Mouse (Mus musculus): ENCODE results near the gene Irf5. TPM values are rescaled to one million over a fixed set of nuclear protein-coding genes. Genes with fewer than 3 reads are reported as not detected.
"Not testable (repeated sequence)": the region's sequence is repeated elsewhere in the genome, so short reads cannot be mapped to it uniquely, and the experiment has no call there.

The Irf5 gene
- total RNA-seq, 1 experiment from 2014 or later = 19.3 TPM

GRCm38 (mm10) chr6:29557112-29557511, 30.7 kb downstream of the Irf5 start:
- no peak for ATAC-seq (replicated peaks in 1 of 2; ENCODE audit: insufficient read depth in 1 of 2, low FRiP score in 2 of 2, low TSS enrichment in 1 of 2, low read depth in 1 of 2, poor library complexity in 2 of 2, severe bottlenecking in 2 of 2)

GRCm38 (mm10) chr6:29576388-29576787, 50.0 kb downstream of the Irf5 start:
- ATAC-seq (replicated peaks in 1 of 2; ENCODE audit: insufficient read depth in 1 of 2, low FRiP score in 2 of 2, low TSS enrichment in 1 of 2, low read depth in 1 of 2, poor library complexity in 2 of 2, severe bottlenecking in 2 of 2) = not testable (repeated sequence)

DNA sequence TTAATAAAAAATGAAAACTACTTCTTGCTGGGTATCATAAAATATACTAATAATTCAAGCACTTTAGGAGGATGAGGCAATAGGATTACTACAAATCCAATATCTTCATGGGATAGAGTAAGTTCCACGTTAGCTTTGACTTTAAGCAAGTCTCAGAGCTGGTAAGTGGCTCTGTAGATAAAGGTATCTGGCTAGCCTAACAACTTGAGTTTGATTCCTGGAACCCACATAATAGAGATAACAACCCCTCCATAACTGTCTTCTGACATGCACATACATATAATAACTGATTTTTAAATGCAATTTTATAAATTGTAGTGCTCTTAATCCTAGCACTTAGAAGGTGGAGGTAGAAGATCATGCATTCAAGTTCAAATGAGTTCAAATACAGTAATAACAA, 54.3 kb downstream of the Irf5 start:
- no peak for ATAC-seq (replicated peaks in 1 of 2; ENCODE audit: insufficient read depth in 1 of 2, low FRiP score in 2 of 2, low TSS enrichment in 1 of 2, low read depth in 1 of 2, poor library complexity in 2 of 2, severe bottlenecking in 2 of 2)

DNA sequence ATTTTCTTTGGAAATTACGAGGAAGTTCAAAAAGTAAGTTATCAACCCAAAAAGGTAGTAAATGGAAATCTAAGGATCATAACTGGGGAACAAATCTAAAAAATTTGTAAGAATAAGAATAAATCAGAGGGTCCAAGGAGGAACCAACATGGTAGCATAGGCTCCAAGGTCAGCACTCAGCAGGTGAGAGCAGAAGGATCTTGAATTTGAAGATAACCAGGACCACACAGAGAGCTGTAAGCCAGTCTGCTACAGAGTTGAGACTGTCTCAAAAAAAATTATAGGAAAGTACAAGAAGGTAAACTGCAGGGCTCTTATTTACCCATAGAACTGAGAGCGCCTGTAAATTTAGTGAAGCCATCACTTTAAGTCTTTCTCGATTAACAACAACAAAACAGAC, 54.8 kb downstream of the Irf5 start:
- ATAC-seq (replicated peaks in 1 of 2; ENCODE audit: insufficient read depth in 1 of 2, low FRiP score in 2 of 2, low TSS enrichment in 1 of 2, low read depth in 1 of 2, poor library complexity in 2 of 2, severe bottlenecking in 2 of 2) = no peak

Other genes with a start within 250 kb of the Irf5 start
- gene Fam71f2, start 247.0 kb upstream of the Irf5 start, total RNA-seq (2017) = 1.6 TPM in 1 of 2 replicates, not detected in the other
- not detected in 2 replicates for gene Fam71f1, start 207.5 kb upstream of the Irf5 start, total RNA-seq (2017)
- gene Calu, start 178.6 kb upstream of the Irf5 start, total RNA-seq (2017) = 162 and 228 TPM in 2 replicates
- not detected in 2 replicates for gene Opn1sw, start 138.2 kb upstream of the Irf5 start, total RNA-seq (2017)
- 0.40 and 0.44 TPM in 2 replicates for gene Ccdc136, start 130.3 kb upstream of the Irf5 start, total RNA-seq (2017)
- gene Flnc, start 93.4 kb upstream of the Irf5 start, total RNA-seq (2017) = not detected in 2 replicates
- 131 and 182 TPM in 2 replicates for gene Atp6v1f, start 58.9 kb upstream of the Irf5 start, total RNA-seq (2017)
- gene Atp6v1fnb, start 55.2 kb upstream of the Irf5 start, total RNA-seq (2017) = 3.4 TPM in 1 of 2 replicates, not detected in the other
- gene Kcp, start 18.7 kb upstream of the Irf5 start, total RNA-seq (2017) = not detected in 2 replicates
- 76.4 and 89.6 TPM in 2 replicates for gene Tnpo3, start 83.3 kb downstream of the Irf5 start, total RNA-seq (2017)
- gene Tspan33, start 167.6 kb downstream of the Irf5 start, total RNA-seq (2017) = 4.7 and 6.5 TPM in 2 replicates
- gene Smo, start 208.9 kb downstream of the Irf5 start, total RNA-seq (2017) = 32.4 and 37.9 TPM in 2 replicates
- 18.3 and 53.2 TPM in 2 replicates for gene Ahcyl2, start 241.4 kb downstream of the Irf5 start, total RNA-seq (2017)